Mouse (Mus musculus): ENCODE data around the gene Obscn.
A peak's percentile ranks its signal among the peaks of the same experiment; 100 is the strongest.

The Obscn gene

DNA sequence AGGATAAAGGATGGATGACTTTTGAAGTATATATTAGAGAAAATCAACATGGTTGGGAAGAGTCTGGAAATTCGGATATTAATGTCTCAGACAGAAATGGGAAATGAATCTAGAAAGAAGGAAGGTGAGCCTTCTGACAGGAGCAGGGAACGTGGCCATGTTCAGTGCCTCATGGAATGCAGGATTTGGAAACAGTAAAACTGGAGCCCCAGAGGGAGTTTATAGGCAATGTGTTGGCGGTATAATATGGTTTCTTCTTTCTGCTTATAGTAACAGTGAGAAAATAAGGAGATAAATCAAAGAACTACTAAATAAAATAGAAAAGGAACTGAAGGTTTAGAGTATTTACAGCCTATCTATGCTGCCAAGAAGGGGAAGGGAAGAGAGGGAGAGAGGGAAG lies 78.2 kb downstream of the Obscn start:
- no peak for DNase-seq (ENCODE audit: low read depth, low spot score)

GRCm38 (mm10) chr11:59051031-59051430 lies 85.2 kb downstream of the Obscn start:
- DNase-seq (ENCODE audit: low read depth, low spot score), result no peak

GRCm38 (mm10) chr11:59044703-59045330 lies 91.4 kb downstream of the Obscn start:
- no peak for DNase-seq (ENCODE audit: low read depth, low spot score)

GRCm38 (mm10) chr11:59029003-59029402 lies 107.2 kb downstream of the Obscn start:
- DNase-seq (ENCODE audit: low read depth, low spot score), result no peak

DNA sequence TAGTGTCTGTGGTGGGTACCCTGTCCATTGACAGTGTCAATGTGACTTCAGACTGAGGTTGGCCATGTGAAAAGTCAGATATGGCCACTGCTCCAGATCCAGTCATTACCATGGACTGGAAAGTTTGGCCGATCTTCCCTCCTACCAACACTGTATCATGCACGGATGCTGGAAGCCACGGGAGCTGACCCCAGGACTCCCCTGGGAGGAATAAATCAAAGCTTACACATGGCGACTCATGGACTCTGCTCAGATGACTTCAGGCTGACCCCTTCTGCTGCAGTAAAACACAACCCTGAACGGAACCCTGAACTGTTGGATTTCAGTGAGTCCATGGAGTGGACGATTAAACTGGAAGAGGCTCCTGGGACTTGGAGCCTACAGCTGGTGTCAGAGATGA lies 109.8 kb downstream of the Obscn start:
- no peak for DNase-seq (ENCODE audit: low read depth, low spot score)

DNA sequence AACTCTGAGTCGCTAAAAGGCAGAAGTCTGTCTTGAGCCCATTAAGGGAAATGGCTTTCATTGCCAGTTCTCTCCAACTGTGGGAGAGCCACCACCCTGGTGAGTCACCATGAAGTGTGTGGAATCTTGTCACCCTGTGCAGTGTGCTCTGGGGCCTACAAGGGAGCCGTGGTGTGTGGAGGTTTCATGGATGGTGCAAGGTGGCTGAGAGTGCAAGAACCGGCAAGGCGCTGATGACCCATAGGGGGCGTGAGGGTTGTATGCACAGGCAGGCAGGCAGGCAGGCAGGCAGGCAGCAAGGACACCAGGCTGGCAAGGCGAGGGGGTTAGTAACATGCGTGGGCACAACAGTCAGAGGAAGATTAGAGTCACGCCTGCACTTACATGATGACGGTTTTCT lies 121.2 kb downstream of the Obscn start:
- no peak for DNase-seq (ENCODE audit: low read depth, low spot score)

DNA sequence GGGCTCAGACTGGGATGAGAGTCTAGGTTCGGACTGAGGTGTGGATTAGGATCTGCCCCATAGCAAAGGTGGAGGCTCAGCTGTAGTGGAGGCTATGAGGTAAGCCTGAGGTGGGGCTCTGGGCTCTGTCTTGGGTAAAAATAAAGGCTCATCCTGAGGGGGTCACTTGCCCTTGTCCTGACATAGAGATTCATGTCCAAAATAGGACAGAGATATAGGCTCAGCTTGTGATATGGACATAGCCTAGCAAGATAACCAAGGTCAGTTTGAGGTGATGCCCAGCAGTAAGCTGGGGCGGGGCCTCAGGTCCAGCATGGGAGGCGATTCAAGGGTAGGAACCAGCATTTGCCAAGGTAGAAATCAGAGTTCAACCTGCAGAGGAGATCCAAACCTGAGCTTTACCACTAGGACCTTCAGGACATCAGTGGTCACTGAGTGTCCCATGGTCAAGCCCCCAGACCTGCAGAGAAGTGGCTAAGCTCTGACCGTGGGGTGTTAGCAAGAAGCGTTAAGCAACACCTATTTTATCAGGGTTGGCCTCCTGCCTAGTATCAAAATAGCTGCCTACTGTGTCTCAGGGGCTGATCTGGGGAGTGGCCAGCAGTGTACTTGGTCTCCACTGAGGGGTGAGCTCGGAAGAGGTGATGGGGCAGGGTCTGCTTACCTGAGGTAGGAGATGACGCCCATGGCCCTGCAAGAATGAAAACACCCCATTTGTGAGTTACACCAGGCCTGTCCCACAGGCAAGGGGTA lies 133.7 kb downstream of the Obscn start:
- DNase-seq (ENCODE audit: low read depth, low spot score), result no peak

GRCm38 (mm10) chr11:59000635-59001034 lies 135.6 kb downstream of the Obscn start:
- no peak for DNase-seq (ENCODE audit: low read depth, low spot score)

DNA sequence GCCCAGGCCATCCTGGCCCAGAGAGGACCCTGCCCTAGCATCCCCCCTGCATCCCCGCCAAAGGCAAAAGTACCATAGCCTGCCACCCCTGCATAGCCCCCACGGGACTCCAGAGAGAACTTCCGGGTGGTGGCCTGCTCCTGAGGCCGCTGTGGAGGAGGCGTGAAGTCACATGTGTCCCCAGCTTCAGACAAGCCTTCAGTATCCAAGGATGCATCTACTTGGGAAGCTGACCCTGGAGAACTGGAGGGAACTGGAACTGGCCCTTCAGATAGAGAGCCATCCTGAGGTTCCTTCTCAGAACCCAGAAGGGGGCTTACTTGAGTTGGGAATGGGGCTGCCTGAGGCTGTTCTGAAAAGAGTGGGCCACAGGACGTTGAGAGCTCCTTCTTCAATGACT lies 136.4 kb downstream of the Obscn start:
- DNase-seq (ENCODE audit: low read depth, low spot score), result no peak

DNA sequence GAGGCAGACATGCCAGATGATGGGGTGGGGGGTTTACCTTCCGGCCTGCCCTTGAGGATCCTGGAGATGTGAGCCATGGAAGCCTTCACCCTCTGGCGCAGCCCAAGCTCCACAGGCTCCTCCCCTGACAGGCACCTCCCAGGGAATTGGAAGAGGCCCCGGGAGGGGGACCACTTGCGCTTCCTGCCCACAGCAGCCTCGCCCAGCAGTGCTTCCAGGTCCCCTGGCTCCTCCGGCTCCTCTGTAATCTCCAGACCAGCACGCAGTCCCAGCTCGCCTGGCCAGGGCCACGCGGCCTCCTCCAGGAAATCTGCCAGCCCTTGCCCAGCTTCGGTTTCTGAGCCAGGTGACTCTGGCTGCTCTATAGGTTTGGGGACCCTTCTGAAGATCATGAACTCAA lies 137.0 kb downstream of the Obscn start:
- DNase-seq (ENCODE audit: low read depth, low spot score), result no peak

DNA sequence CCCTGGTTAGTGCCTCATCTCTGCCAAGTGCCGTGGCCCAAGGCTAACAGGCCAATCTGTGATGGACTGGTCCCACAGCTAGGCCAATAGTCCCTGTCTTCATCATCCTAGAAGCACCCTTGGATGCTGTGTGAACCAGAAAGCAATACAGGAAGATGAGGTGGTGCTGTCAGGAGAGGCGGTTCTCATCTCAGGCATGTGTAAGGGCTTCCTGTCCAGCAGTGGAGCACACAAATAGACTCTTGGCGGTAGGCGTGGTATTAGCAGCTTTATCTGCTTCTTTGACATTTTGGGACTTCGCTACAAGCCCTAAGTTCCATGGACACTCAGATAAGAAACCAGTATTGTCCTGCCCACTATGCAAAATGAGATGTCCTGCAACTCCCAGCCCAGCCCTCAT lies 138.7 kb downstream of the Obscn start:
- DNase-seq (ENCODE audit: low read depth, low spot score), result no peak

DNA sequence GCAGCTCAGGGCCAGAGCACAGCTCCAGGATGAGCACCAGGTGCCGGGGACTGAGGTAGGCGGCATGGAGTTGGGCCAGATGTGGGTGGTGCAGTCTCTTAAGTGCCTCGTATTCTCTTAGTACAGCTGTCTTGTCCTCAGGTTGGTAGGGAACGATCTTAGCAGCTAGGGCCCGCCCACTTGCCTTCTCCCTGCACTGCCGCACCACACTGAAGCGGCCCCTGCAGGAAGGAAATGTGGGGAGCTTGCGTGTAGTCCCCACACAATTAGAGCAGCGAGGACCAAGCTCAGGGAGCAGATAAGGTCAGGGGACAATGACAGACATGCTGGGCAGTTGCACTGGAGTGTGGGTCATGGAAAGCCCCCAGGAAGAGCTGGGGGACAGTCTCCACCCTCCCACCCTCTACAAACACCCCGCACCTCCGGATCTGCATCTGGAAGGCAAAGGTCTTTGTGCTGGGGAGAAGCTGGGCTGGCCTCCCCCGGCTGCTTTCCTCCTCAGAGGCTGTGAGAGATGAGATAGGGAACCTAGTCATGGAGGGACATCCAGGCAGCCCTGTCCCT lies 140.3 kb downstream of the Obscn start:
- no peak for DNase-seq (ENCODE audit: low read depth, low spot score)

DNA sequence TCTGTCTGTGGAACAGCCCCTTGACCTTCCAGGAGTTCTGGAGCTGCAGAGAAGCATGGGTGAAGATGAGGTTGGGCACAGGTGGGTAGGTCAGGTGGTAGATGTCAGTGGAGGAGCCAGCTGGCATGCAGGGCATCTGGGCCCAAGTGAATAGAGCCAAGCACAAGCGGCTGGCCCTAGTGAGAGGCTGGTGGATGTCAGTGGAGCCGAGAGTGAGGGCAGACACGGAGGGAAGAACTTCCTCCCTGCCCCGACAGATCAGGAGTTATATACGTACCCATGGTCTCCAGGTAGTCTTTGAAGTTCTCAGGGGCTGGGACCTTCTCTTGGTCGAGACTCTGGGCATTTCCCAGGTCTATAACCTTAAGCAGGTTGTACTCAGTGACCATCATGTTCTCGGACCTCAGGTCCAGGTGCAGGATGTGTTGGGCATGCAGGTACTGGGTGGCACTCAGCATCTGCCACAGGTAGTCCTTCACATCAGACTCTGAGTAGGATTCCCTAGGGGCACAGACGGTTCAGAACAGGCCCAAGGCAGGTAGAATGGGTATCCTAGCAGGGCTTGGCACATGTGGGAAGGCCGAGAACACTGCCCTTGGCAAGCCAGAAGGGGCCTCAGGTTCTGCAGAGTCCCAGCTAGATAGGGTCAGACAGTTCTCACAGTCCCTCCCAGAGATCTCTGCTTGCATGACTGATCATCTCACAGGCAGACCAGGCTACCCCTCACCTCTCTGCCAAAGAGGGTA lies 141.0 kb downstream of the Obscn start:
- no peak for DNase-seq (ENCODE audit: low read depth, low spot score)

DNA sequence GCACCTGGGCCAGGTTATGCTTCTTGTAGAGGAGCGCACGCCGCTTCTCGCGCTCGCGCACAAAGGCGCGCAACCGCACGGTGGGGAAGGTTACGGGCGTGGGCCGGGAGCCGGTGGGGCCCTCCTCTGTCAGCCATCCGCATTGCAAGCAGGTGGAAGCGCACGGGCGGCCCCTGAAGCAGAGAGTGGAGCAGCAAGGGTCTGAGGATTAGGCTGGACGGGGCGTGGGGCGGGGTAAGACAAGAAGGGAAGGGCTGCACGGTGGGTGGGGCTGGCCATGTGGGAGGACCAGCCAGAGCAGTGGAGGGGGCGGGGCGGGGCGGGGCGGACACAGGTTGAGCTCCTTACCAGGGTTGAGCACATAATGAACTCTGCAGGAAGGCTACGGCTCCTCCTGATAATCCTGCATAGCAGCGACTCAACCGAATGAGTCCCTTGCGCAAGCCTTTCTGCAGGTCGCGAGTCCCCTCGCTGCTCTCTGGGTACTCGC lies 141.8 kb downstream of the Obscn start:
- peak; percentile 48 for DNase-seq (ENCODE audit: low read depth, low spot score)

- no peak for DNase-seq (ENCODE audit: low read depth, low spot score)
These were observed 143.0 kb downstream of the Obscn start for GRCm38 (mm10) chr11:58993091-58993670.

DNA sequence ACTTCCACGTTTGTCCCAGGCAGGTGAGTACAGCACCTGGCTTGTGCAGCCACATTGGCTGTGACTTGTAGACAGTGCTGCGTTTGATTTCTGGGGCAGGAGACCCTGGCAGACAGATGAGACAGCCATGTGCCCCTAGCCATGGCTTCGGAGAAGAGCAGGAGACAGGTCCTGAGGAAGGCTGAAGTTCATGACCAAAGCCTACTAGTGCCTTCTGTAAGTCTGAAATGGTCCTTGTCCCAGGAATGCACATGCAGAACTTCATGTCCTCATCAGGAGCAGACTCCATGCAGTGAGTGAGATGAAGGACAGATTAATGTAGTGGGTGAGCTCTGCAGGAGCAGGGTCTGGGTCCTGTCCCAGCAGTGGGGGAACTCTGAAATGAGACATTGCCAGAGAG lies 144.3 kb downstream of the Obscn start:
- DNase-seq (ENCODE audit: low read depth, low spot score), result no peak

GRCm38 (mm10) chr11:58990794-58991193 lies 145.4 kb downstream of the Obscn start:
- DNase-seq (ENCODE audit: low read depth, low spot score), result no peak

GRCm38 (mm10) chr11:58990141-58990540 lies 146.1 kb downstream of the Obscn start:
- DNase-seq (ENCODE audit: low read depth, low spot score), result no peak

DNA sequence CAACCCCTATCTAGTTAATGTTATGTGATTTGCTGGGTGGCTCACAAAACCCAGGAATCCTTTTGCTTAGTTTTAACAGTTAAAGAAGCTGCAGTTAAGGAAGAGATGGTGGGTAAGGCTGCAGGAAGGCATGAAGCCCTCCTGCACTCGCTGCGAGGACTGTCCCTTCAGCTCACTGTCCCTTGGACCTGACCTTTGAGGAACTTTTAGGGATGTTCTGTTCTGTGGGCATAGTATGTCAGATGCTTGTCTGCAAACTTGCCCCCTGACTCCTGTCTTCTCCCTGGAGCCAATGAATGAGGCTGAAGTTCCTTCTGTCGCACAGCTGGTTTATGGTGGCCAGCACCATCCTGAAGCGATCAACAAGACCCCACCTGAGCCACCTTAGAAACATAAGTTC lies 147.0 kb downstream of the Obscn start:
- DNase-seq (ENCODE audit: low read depth, low spot score), result no peak

DNA sequence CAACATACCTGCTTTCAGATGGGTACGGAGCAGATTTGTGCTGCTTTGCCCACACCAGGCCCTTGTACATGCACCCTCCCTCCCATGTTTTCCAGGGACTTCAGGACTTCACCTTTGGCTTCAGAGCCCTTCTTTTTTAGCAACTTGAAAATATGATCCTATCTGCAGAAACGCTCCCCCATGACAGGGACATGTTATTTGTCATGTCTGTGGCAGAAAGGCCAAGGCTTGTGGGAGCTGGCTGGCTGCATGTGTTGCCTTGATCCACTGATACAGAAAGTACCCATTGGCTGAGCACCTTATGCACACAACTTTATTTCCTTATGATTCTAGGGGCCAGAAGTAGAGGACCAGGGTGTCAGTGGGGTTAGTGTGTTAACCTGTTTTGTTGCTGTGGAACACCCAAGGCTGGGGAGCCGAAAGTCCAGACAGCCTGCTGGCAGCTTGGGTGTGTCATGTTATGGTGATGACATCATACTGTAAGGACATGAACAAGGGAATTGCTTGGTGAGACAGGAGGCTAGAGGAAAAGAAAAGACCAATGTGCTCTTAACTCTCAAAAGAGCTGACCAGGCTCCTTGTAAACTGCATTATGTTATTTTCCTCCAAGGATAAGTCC lies 150.8 kb downstream of the Obscn start:
- DNase-seq (ENCODE audit: low read depth, low spot score), result no peak

- DNase-seq (ENCODE audit: low read depth, low spot score), result no peak
These were observed 151.5 kb downstream of the Obscn start for GRCm38 (mm10) chr11:58984657-58985056.
